Mouse (Mus musculus): Measurements from ENCODE around the gene Gramd4. TPM values are rescaled to one million over a fixed set of nuclear protein-coding genes. Genes with fewer than 3 reads are reported as not detected.
A peak's percentile ranks its signal among the peaks of the same experiment; 100 is the strongest.

Gramd4 gene
- polyA plus RNA-seq (2016; fragmentation: Nextera tagmentation; extraction: Ambion mirVana): 14.3 and 16.7 TPM in 2 replicates

- Histone ChIP-seq H3K27ac (replicated peaks) (peak within 1 kb of the TSS; percentile 96), H3K9me3 (replicated peaks) (no peaks in the 10 kb centered on the region), H3K36me3 (no peaks in the 10 kb centered on the region), H3K4me1 (peaks cover 48% of the 10 kb centered on the region), H3K27me3 (ENCODE audit: low read depth, poor library complexity, severe bottlenecking) (peaks cover 15% of the 10 kb centered on the region; the same call in 1 of the 2 replicates), H3K4me3 (peak within 1 kb of the TSS; percentile 89)
- no peak for DNase-seq (ENCODE audit: low spot score)
- 18% methylated on average over 6 of the region's 6 CpGs for WGBS
Measured at GRCm38 (mm10) chr15:86057413-86057812, at the start of gene Gramd4. Gramd4 (plus strand) TSS chr15:86057695.

GRCm38 (mm10) chr15:86013130-86013529, 44.4 kb upstream of the Gramd4 start:
- DNase-seq (ENCODE audit: low spot score): peak; percentile 53
- Histone ChIP-seq H3K27me3 (ENCODE audit: low read depth, poor library complexity, severe bottlenecking) (peaks cover 34% of the 10 kb centered on the region), H3K4me1 (peaks cover 56% of the 10 kb centered on the region), H3K36me3 (peaks cover 53% of the 10 kb centered on the region), H3K27ac (replicated peaks) (peak overlapping the region; percentile 75), H3K9me3 (replicated peaks) (no peaks in the 10 kb centered on the region; the same call in 1 of the 2 replicates), H3K4me3 (peak overlapping the region; percentile 20; the same call in 1 of the 2 replicates)
- WGBS: 17% methylated on average over 2 of the region's 2 CpGs

GRCm38 (mm10) chr15:86013656-86014055, 43.8 kb upstream of the Gramd4 start:
- H3K27ac ChIP-seq (replicated peaks): peak overlapping the region; percentile 75
- peaks cover 28% of the 10 kb centered on the region for H3K27me3 ChIP-seq (ENCODE audit: low read depth, poor library complexity, severe bottlenecking)
- H3K36me3 ChIP-seq: peaks cover 58% of the 10 kb centered on the region
- peaks cover 52% of the 10 kb centered on the region for H3K4me1 ChIP-seq
- 21% methylated on average over 10 of the region's 10 CpGs for WGBS
- H3K4me3 ChIP-seq: peak overlapping the region; percentile 23; the same call in 1 of the 2 replicates
- H3K9me3 ChIP-seq (replicated peaks): peaks cover under 1% of the 10 kb centered on the region
- DNase-seq (ENCODE audit: low spot score): peak; percentile 36

- no peak overlapping the region for H3K4me3 ChIP-seq
- 91% methylated on average over 7 of the region's 7 CpGs for WGBS
- no peak for DNase-seq (ENCODE audit: low spot score)
- H3K27ac ChIP-seq (replicated peaks): no peak overlapping the region
- peaks cover 9% of the 10 kb centered on the region for H3K9me3 ChIP-seq (replicated peaks)
- H3K4me1 ChIP-seq: peaks cover 44% of the 10 kb centered on the region
- peaks cover 25% of the 10 kb centered on the region for H3K27me3 ChIP-seq (ENCODE audit: low read depth, poor library complexity, severe bottlenecking)
- peaks cover 68% of the 10 kb centered on the region for H3K36me3 ChIP-seq
Measured at GRCm38 (mm10) chr15:86015026-86015425, 42.5 kb upstream of the Gramd4 start.

GRCm38 (mm10) chr15:86015860-86016541, 41.5 kb upstream of the Gramd4 start:
- Histone ChIP-seq H3K4me3 (no peak overlapping the region), H3K4me1 (peaks cover 43% of the 10 kb centered on the region), H3K27ac (replicated peaks) (peak overlapping the region; percentile 55; the same call in 1 of the 2 replicates), H3K27me3 (ENCODE audit: low read depth, poor library complexity, severe bottlenecking) (peaks cover 16% of the 10 kb centered on the region), H3K9me3 (replicated peaks) (peaks cover 9% of the 10 kb centered on the region), H3K36me3 (peaks cover 69% of the 10 kb centered on the region)
- no peak for DNase-seq (ENCODE audit: low spot score)
- 70% methylated on average over 13 of the region's 13 CpGs for WGBS

GRCm38 (mm10) chr15:86017336-86017735, 40.2 kb upstream of the Gramd4 start:
- Histone ChIP-seq H3K4me1 (peaks cover 48% of the 10 kb centered on the region), H3K27ac (replicated peaks) (no peak overlapping the region)

GRCm38 (mm10) chr15:86018753-86019512, 38.6 kb upstream of the Gramd4 start:
- WGBS: 91% methylated on average over 5 of the region's 5 CpGs
- no peak for DNase-seq (ENCODE audit: low spot score)
- Histone ChIP-seq H3K9me3 (replicated peaks) (peaks cover 9% of the 10 kb centered on the region), H3K27me3 (ENCODE audit: low read depth, poor library complexity, severe bottlenecking) (no peaks in the 10 kb centered on the region), H3K36me3 (peaks cover 72% of the 10 kb centered on the region), H3K4me3 (no peak overlapping the region), H3K4me1 (peaks cover 38% of the 10 kb centered on the region), H3K27ac (replicated peaks) (no peak overlapping the region)

More at GRCm38 (mm10) chr15:86017336-86017735, 40.2 kb upstream of the Gramd4 start:
- H3K4me3 ChIP-seq: no peak overlapping the region
- DNase-seq (ENCODE audit: low spot score): no peak
- peaks cover 3% of the 10 kb centered on the region for H3K27me3 ChIP-seq (ENCODE audit: low read depth, poor library complexity, severe bottlenecking)
- peaks cover 60% of the 10 kb centered on the region for H3K36me3 ChIP-seq
- peaks cover 9% of the 10 kb centered on the region for H3K9me3 ChIP-seq (replicated peaks)
- WGBS: 93% methylated on average over 6 of the region's 6 CpGs

GRCm38 (mm10) chr15:86020008-86020407, 37.5 kb upstream of the Gramd4 start:
- DNase-seq (ENCODE audit: low spot score): no peak
- Histone ChIP-seq H3K4me1 (peaks cover 31% of the 10 kb centered on the region), H3K36me3 (peaks cover 74% of the 10 kb centered on the region), H3K4me3 (no peak overlapping the region), H3K27me3 (ENCODE audit: low read depth, poor library complexity, severe bottlenecking) (no peaks in the 10 kb centered on the region), H3K9me3 (replicated peaks) (peaks cover 9% of the 10 kb centered on the region), H3K27ac (replicated peaks) (no peak overlapping the region)
- 92% methylated on average over 8 of the region's 8 CpGs for WGBS

- H3K27ac ChIP-seq (replicated peaks): no peak overlapping the region
- H3K27me3 ChIP-seq (ENCODE audit: low read depth, poor library complexity, severe bottlenecking): no peaks in the 10 kb centered on the region
- H3K36me3 ChIP-seq: peaks cover 85% of the 10 kb centered on the region
- DNase-seq (ENCODE audit: low spot score): no peak
- WGBS: 85% methylated on average over 9 of the region's 9 CpGs
- peaks cover 23% of the 10 kb centered on the region for H3K4me1 ChIP-seq
- peaks cover 9% of the 10 kb centered on the region for H3K9me3 ChIP-seq (replicated peaks)
- no peak overlapping the region for H3K4me3 ChIP-seq
Measured at GRCm38 (mm10) chr15:86021301-86021700, 36.2 kb upstream of the Gramd4 start.

GRCm38 (mm10) chr15:86021971-86022370, 35.5 kb upstream of the Gramd4 start:
- no peaks in the 10 kb centered on the region for H3K27me3 ChIP-seq (ENCODE audit: low read depth, poor library complexity, severe bottlenecking)
- WGBS: 84% methylated on average over 9 of the region's 9 CpGs
- peaks cover 11% of the 10 kb centered on the region for H3K9me3 ChIP-seq (replicated peaks)
- no peak overlapping the region for H3K27ac ChIP-seq (replicated peaks)
- DNase-seq (ENCODE audit: low spot score): no peak
- H3K36me3 ChIP-seq: peaks cover 86% of the 10 kb centered on the region
- no peak overlapping the region for H3K4me3 ChIP-seq
- H3K4me1 ChIP-seq: peaks cover 16% of the 10 kb centered on the region

- 84% methylated on average over 8 of the region's 8 CpGs for WGBS
- Histone ChIP-seq H3K9me3 (replicated peaks) (peaks cover 57% of the 10 kb centered on the region), H3K27ac (replicated peaks) (no peak overlapping the region), H3K4me1 (peaks cover 35% of the 10 kb centered on the region), H3K27me3 (ENCODE audit: low read depth, poor library complexity, severe bottlenecking) (peaks cover 17% of the 10 kb centered on the region), H3K36me3 (peaks cover 97% of the 10 kb centered on the region), H3K4me3 (peak overlapping the region; percentile 36)
- DNase-seq (ENCODE audit: low spot score): no peak
Measured at GRCm38 (mm10) chr15:86027871-86028270, 29.6 kb upstream of the Gramd4 start.

- 65% methylated on average over 14 of the region's 14 CpGs for WGBS
- Histone ChIP-seq H3K4me3 (peak overlapping the region; percentile 36), H3K9me3 (replicated peaks) (peaks cover 57% of the 10 kb centered on the region), H3K27me3 (ENCODE audit: low read depth, poor library complexity, severe bottlenecking) (peaks cover 38% of the 10 kb centered on the region), H3K4me1 (peaks cover 53% of the 10 kb centered on the region), H3K36me3 (peaks cover 76% of the 10 kb centered on the region), H3K27ac (replicated peaks) (no peak overlapping the region)
- DNase-seq (ENCODE audit: low spot score): no peak
Measured at GRCm38 (mm10) chr15:86029981-86030380, 27.5 kb upstream of the Gramd4 start.

GRCm38 (mm10) chr15:86032811-86033190, 24.7 kb upstream of the Gramd4 start:
- peak; percentile 72 for DNase-seq (ENCODE audit: low spot score)
- Histone ChIP-seq H3K36me3 (peaks cover 48% of the 10 kb centered on the region), H3K9me3 (replicated peaks) (peaks cover 48% of the 10 kb centered on the region), H3K27ac (replicated peaks) (peak overlapping the region; percentile 93), H3K4me1 (peaks cover 65% of the 10 kb centered on the region), H3K27me3 (ENCODE audit: low read depth, poor library complexity, severe bottlenecking) (peaks cover 55% of the 10 kb centered on the region), H3K4me3 (peak overlapping the region; percentile 84)
- WGBS: under 1% methylated on average over 38 of the region's 38 CpGs

Data from midbrain, embryonic 10.5 days (tissue).